Mouse (Mus musculus) frontal cortex, postnatal 36 days (tissue): ENCODE data around the gene Ipo4.
A peak's percentile ranks its signal among the peaks of the same experiment; 100 is the strongest.

Experiments
- DNase-seq, 2 experiments: peaks; one replicate each; pipeline ENCODE4 v3.0.0; 2022; ENCODE audit warnings: low spot score in 2 of 2

Ipo4 gene

GRCm38 (mm10) chr14:55629312-55629711 lies 6.4 kb downstream of the Ipo4 start:
- DNase-seq: peak in 1 of 2 experiments; percentile 37

GRCm38 (mm10) chr14:55628077-55628827 lies 7.5 kb downstream of the Ipo4 start:
- no peak for DNase-seq

GRCm38 (mm10) chr14:55618486-55619195 lies 17.1 kb downstream of the Ipo4 start:
- DNase-seq: no peak

GRCm38 (mm10) chr14:55617822-55618221 lies 17.9 kb downstream of the Ipo4 start, which contains the start of gene Rec8:
Gene Rec8 (plus strand): TSS chr14:55618037.
- DNase-seq: no peak

- DNase-seq: no peak
Observed at GRCm38 (mm10) chr14:55616844-55617243, 18.9 kb downstream of the Ipo4 start.

GRCm38 (mm10) chr14:55615876-55616275 lies 19.9 kb downstream of the Ipo4 start:
- DNase-seq: no peak

- DNase-seq: no peak
Observed at GRCm38 (mm10) chr14:55614565-55615178, 21.1 kb downstream of the Ipo4 start.

GRCm38 (mm10) chr14:55613346-55613745 lies 22.4 kb downstream of the Ipo4 start:
- no peak for DNase-seq

GRCm38 (mm10) chr14:55608339-55608738 lies 27.4 kb downstream of the Ipo4 start:
- DNase-seq: no peak

- DNase-seq: no peak
Observed at GRCm38 (mm10) chr14:55605743-55606459, 29.9 kb downstream of the Ipo4 start.

- no peak for DNase-seq
Observed at GRCm38 (mm10) chr14:55604823-55605222, 30.9 kb downstream of the Ipo4 start.

- DNase-seq: peak; percentile 76 to 87
Observed at GRCm38 (mm10) chr14:55603633-55604576, 31.9 kb downstream of the Ipo4 start.

GRCm38 (mm10) chr14:55603271-55603632 lies 32.5 kb downstream of the Ipo4 start, which contains the start of gene Irf9:
Gene Irf9 (plus strand): TSS chr14:55603571.
- no peak for DNase-seq

GRCm38 (mm10) chr14:55598521-55599390 lies 37.0 kb downstream of the Ipo4 start:
- DNase-seq: no peak

GRCm38 (mm10) chr14:55596036-55596690 lies 39.6 kb downstream of the Ipo4 start:
- no peak for DNase-seq

GRCm38 (mm10) chr14:55592226-55592625 lies 43.5 kb downstream of the Ipo4 start:
- DNase-seq: no peak

- DNase-seq: peak; percentile 93 to 96
Observed at GRCm38 (mm10) chr14:55591331-55591891, 44.3 kb downstream of the Ipo4 start, which contains the start of gene Rnf31. Gene Rnf31 (plus strand): TSS chr14:55591708.

- peak; percentile 90 to 93 for DNase-seq
Observed at GRCm38 (mm10) chr14:55590748-55591330, 44.9 kb downstream of the Ipo4 start, which contains the start of gene Psme2. Gene Psme2 (minus strand): TSS chr14:55591113.
